Mouse (Mus musculus): Measurements from ENCODE around the gene Tmem150c. TPM values are rescaled to one million over a fixed set of nuclear protein-coding genes. Genes with fewer than 3 reads are reported as not detected.

Tmem150c gene
- polyA plus RNA-seq, 1 experiment from 2014 or later = 1.7 TPM

GRCm38 (mm10) chr5:100070255-100070654 is 89.4 kb downstream of the Tmem150c start:
- Histone ChIP-seq H3K9me3 (ENCODE audit: control insufficient read depth, low read length) (no peaks in the 10 kb centered on the region), H3K9ac (ENCODE audit: low read depth, low read length) (no peak overlapping the region), H3K36me3 (ENCODE audit: control insufficient read depth, insufficient read depth, low read length) (peaks cover 2% of the 10 kb centered on the region; the same call in 1 of the 2 replicates), H3K4me2 (ENCODE audit: low read depth, low read length) (no peak overlapping the region), H3K27ac (ENCODE audit: low read length) (no peak overlapping the region), H3K4me1 (ENCODE audit: control insufficient read depth, insufficient read depth, low read length) (no peaks in the 10 kb centered on the region), H3K27me3 (replicated peaks; ENCODE audit: control insufficient read depth, insufficient read depth, low read length) (no peaks in the 10 kb centered on the region), H3K4me3 (ENCODE audit: low read length) (no peak overlapping the region)
- WGBS = 23% methylated on average over 3 of the region's 3 CpGs
- ATAC-seq = peak; percentile 72

- Histone ChIP-seq H3K4me2 (ENCODE audit: low read depth, low read length) (no peak overlapping the region), H3K27me3 (replicated peaks; ENCODE audit: control insufficient read depth, insufficient read depth, low read length) (no peaks in the 10 kb centered on the region), H3K36me3 (ENCODE audit: control insufficient read depth, insufficient read depth, low read length) (peaks cover 5% of the 10 kb centered on the region; the same call in 1 of the 2 replicates), H3K27ac (ENCODE audit: low read length) (no peak overlapping the region), H3K4me3 (ENCODE audit: low read length) (no peak overlapping the region), H3K9ac (ENCODE audit: low read depth, low read length) (no peak overlapping the region), H3K9me3 (ENCODE audit: control insufficient read depth, low read length) (no peaks in the 10 kb centered on the region), H3K4me1 (ENCODE audit: control insufficient read depth, insufficient read depth, low read length) (no peaks in the 10 kb centered on the region)
- WGBS = 98% methylated on average over 2 of the region's 2 CpGs
- no peak for ATAC-seq
Observed at GRCm38 (mm10) chr5:100069526-100069925, 90.1 kb downstream of the Tmem150c start.

GRCm38 (mm10) chr5:100067579-100067978 is 92.0 kb downstream of the Tmem150c start:
- Histone ChIP-seq H3K9me3 (ENCODE audit: control insufficient read depth, low read length) (no peaks in the 10 kb centered on the region), H3K4me1 (ENCODE audit: control insufficient read depth, insufficient read depth, low read length) (no peaks in the 10 kb centered on the region), H3K36me3 (ENCODE audit: control insufficient read depth, insufficient read depth, low read length) (peaks cover 10% of the 10 kb centered on the region), H3K27me3 (replicated peaks; ENCODE audit: control insufficient read depth, insufficient read depth, low read length) (no peaks in the 10 kb centered on the region), H3K27ac (ENCODE audit: low read length) (no peak overlapping the region), H3K4me3 (ENCODE audit: low read length) (no peak overlapping the region), H3K9ac (ENCODE audit: low read depth, low read length) (no peak overlapping the region), H3K4me2 (ENCODE audit: low read depth, low read length) (no peak overlapping the region)
- ATAC-seq = no peak
- 92% methylated on average over 16 of the region's 16 CpGs for WGBS

- no peaks in the 10 kb centered on the region for H3K27me3 ChIP-seq (replicated peaks; ENCODE audit: control insufficient read depth, insufficient read depth, low read length)
- H3K9me3 ChIP-seq (ENCODE audit: control insufficient read depth, low read length) = no peaks in the 10 kb centered on the region
- H3K9ac ChIP-seq (ENCODE audit: low read depth, low read length) = no peak overlapping the region
- peaks cover 23% of the 10 kb centered on the region for H3K36me3 ChIP-seq (ENCODE audit: control insufficient read depth, insufficient read depth, low read length)
- H3K4me2 ChIP-seq (ENCODE audit: low read depth, low read length) = no peak overlapping the region
- no peak overlapping the region for H3K27ac ChIP-seq (ENCODE audit: low read length)
- ATAC-seq = no peak
- WGBS = 90% methylated on average over 14 of the region's 14 CpGs
- no peak overlapping the region for H3K4me3 ChIP-seq (ENCODE audit: low read length)
- H3K4me1 ChIP-seq (ENCODE audit: control insufficient read depth, insufficient read depth, low read length) = no peaks in the 10 kb centered on the region
Observed at GRCm38 (mm10) chr5:100060876-100061275, 98.7 kb downstream of the Tmem150c start.

DNA sequence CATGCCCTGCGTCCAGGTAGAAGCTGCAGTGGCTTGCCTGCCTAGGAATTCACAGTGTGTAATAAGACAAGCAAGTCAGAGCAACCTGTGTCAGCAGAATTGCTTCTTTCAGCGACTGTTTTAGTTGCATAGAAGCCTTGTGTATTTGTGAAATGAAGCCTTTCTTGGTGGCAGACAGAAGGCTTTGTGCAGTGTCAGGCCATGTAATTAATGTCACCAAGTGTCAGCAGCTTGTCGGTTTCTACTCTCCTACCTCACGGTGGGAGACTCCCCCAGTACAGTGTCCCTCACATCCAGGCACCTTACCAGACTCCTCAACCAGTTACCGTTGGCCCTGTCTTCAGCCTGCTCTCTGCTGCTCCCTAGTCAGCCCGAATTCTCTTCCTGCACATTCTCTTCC is 100.3 kb downstream of the Tmem150c start:
- ATAC-seq = no peak
- Histone ChIP-seq H3K9ac (ENCODE audit: low read depth, low read length) (no peak overlapping the region), H3K36me3 (ENCODE audit: control insufficient read depth, insufficient read depth, low read length) (peaks cover 19% of the 10 kb centered on the region)

GRCm38 (mm10) chr5:100058729-100059128 is 100.9 kb downstream of the Tmem150c start:
- ATAC-seq = no peak
- H3K4me2 ChIP-seq (ENCODE audit: low read depth, low read length) = no peak overlapping the region
- no peak overlapping the region for H3K9ac ChIP-seq (ENCODE audit: low read depth, low read length)
- H3K9me3 ChIP-seq (ENCODE audit: control insufficient read depth, low read length) = no peaks in the 10 kb centered on the region
- H3K27ac ChIP-seq (ENCODE audit: low read length) = no peak overlapping the region
- no peaks in the 10 kb centered on the region for H3K27me3 ChIP-seq (replicated peaks; ENCODE audit: control insufficient read depth, insufficient read depth, low read length)
- H3K36me3 ChIP-seq (ENCODE audit: control insufficient read depth, insufficient read depth, low read length) = peaks cover 15% of the 10 kb centered on the region
- peaks cover 8% of the 10 kb centered on the region; the same call in 1 of the 2 replicates for H3K4me1 ChIP-seq (ENCODE audit: control insufficient read depth, insufficient read depth, low read length)
- 61% methylated on average over 6 of the region's 6 CpGs for WGBS
- H3K4me3 ChIP-seq (ENCODE audit: low read length) = no peak overlapping the region

More for the DNA sequence above, 100.3 kb downstream of the Tmem150c start:
- Histone ChIP-seq H3K4me1 (ENCODE audit: control insufficient read depth, insufficient read depth, low read length) (peaks cover 6% of the 10 kb centered on the region; the same call in 1 of the 2 replicates), H3K27me3 (replicated peaks; ENCODE audit: control insufficient read depth, insufficient read depth, low read length) (no peaks in the 10 kb centered on the region), H3K27ac (ENCODE audit: low read length) (no peak overlapping the region), H3K9me3 (ENCODE audit: control insufficient read depth, low read length) (no peaks in the 10 kb centered on the region), H3K4me2 (ENCODE audit: low read depth, low read length) (no peak overlapping the region), H3K4me3 (ENCODE audit: low read length) (no peak overlapping the region)
- 67% methylated on average over 6 of the region's 6 CpGs for WGBS

DNA sequence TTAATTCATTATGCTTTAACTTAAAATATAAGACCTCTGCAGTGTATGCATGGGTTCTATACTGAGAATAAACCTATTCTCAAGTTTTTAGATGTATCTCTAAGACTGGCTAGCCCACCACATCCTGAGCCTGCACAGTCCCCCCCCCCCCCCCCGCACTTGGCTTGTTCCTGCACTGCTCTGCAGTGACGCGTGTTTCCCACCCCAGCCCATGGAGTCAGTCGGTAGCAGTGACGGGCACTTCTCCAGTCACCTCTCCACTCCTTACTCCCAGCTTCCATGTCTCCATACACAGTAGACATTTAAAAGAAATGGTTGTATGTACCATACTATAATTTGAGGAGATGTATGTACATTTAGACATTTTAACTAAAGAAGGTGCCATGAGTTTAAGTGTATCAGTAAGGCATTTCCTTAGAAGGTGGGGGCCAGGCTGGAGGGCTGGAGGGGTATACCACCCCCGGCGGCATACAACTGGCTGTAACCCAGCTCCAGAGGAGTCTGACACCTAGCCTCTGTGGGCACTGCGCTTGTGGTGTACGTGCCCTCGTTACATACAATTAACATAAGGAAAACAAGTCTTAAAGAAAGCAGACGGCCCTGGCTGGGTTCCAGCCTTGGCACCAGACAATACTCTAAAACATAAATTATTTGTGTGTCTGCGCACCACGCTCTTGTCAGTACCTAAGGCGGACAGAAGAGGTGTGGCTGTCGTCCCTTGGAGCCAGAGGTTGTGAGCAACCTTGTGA is 102.0 kb downstream of the Tmem150c start:
- Histone ChIP-seq H3K9ac (ENCODE audit: low read depth, low read length) (no peak overlapping the region), H3K4me3 (ENCODE audit: low read length) (no peak overlapping the region), H3K27me3 (replicated peaks; ENCODE audit: control insufficient read depth, insufficient read depth, low read length) (no peaks in the 10 kb centered on the region), H3K36me3 (ENCODE audit: control insufficient read depth, insufficient read depth, low read length) (peaks cover 15% of the 10 kb centered on the region), H3K4me2 (ENCODE audit: low read depth, low read length) (no peak overlapping the region), H3K27ac (ENCODE audit: low read length) (no peak overlapping the region), H3K4me1 (ENCODE audit: control insufficient read depth, insufficient read depth, low read length) (peaks cover 8% of the 10 kb centered on the region; the same call in 1 of the 2 replicates), H3K9me3 (ENCODE audit: control insufficient read depth, low read length) (no peaks in the 10 kb centered on the region)
- WGBS = 82% methylated on average over 14 of the region's 15 CpGs
- ATAC-seq = no peak

DNA sequence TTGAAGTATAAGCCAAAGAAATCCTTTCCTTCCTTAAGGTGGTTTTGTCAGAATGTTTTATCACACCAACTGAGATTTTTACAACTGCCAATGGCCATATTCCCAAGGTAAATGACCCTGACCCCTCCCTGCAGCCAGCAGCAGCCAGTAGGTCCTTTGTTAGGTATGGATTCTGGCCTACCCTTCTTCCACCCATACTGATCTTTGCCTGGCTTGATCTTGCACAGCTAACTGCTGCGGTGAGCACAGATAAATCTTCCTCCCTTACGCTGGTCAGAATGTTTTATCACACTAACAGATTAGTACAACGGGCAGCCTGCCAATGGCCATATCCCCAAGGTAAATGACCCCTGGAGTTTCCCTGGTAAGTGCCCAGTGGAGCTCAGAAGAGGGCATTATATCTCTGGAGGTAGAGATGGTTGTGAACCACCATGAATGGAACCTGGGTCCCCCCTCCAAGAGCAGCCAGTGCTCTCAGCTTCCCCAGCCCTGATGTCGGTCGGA is 103.7 kb downstream of the Tmem150c start:
- Histone ChIP-seq H3K27me3 (replicated peaks; ENCODE audit: control insufficient read depth, insufficient read depth, low read length) (no peaks in the 10 kb centered on the region), H3K36me3 (ENCODE audit: control insufficient read depth, insufficient read depth, low read length) (peaks cover 7% of the 10 kb centered on the region), H3K9me3 (ENCODE audit: control insufficient read depth, low read length) (no peaks in the 10 kb centered on the region), H3K9ac (ENCODE audit: low read depth, low read length) (no peak overlapping the region), H3K4me1 (ENCODE audit: control insufficient read depth, insufficient read depth, low read length) (peaks cover 8% of the 10 kb centered on the region; the same call in 1 of the 2 replicates), H3K27ac (ENCODE audit: low read length) (no peak overlapping the region), H3K4me3 (ENCODE audit: low read length) (no peak overlapping the region), H3K4me2 (ENCODE audit: low read depth, low read length) (no peak overlapping the region)
- ATAC-seq = peak; percentile 68; the same call in 1 of the 2 replicates
- WGBS = 64% methylated on average over 5 of the region's 5 CpGs

- Histone ChIP-seq H3K4me2 (ENCODE audit: low read depth, low read length) (no peak overlapping the region), H3K4me3 (ENCODE audit: low read length) (no peak overlapping the region), H3K9ac (ENCODE audit: low read depth, low read length) (no peak overlapping the region), H3K9me3 (ENCODE audit: control insufficient read depth, low read length) (no peaks in the 10 kb centered on the region), H3K27ac (ENCODE audit: low read length) (no peak overlapping the region), H3K4me1 (ENCODE audit: control insufficient read depth, insufficient read depth, low read length) (peaks cover 8% of the 10 kb centered on the region; the same call in 1 of the 2 replicates), H3K27me3 (replicated peaks; ENCODE audit: control insufficient read depth, insufficient read depth, low read length) (no peaks in the 10 kb centered on the region), H3K36me3 (ENCODE audit: control insufficient read depth, insufficient read depth, low read length) (0 out of 2 replicates have a peak, but pooled peaks cover 2% of the 10 kb centered on the region)
- 0 out of 2 replicates have a peak, but pooled peaks have one; percentile 10 for ATAC-seq
- 76% methylated on average over 11 of the region's 11 CpGs for WGBS
Observed at GRCm38 (mm10) chr5:100054807-100055547, 104.6 kb downstream of the Tmem150c start.
